Mouse (Mus musculus): ENCODE data around the gene 9130409I23Rik. TPM values are rescaled to one million over a fixed set of nuclear protein-coding genes. Genes with fewer than 3 reads are reported as not detected.

9130409I23Rik gene
- polyA plus RNA-seq, 1 experiment from 2014 or later, result not detected

DNA sequence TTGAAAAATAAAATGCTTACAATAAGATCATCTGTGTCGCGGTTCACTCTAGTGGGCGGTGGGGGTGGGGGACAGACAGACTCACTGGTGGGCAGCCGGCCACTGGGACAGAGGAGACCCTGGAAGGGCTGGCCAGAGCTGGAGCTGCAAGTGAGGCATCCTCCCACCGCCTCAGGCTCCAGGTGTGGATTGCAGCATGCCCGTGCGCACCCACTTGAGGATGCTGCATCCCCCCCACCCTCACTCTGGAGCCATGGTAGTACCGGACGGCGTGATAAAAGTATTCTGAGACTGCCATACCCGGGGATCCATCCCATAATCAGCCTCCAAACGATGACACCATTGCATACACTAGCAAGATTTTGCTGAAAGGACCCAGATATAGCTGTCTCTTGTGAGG, 39.0 kb downstream of the 9130409I23Rik start:
- Histone ChIP-seq H3K9ac (ENCODE audit: low read depth, low read length) (no peak overlapping the region), H3K27ac (ENCODE audit: low read depth, low read length) (no peak overlapping the region), H3K27me3 (ENCODE audit: control insufficient read depth, insufficient read depth, low read length) (no peaks in the 10 kb centered on the region), H3K9me3 (ENCODE audit: control insufficient read depth, low read length) (no peaks in the 10 kb centered on the region), H3K4me1 (replicated peaks; ENCODE audit: control insufficient read depth, insufficient read depth, low read length) (no peaks in the 10 kb centered on the region), H3K4me3 (ENCODE audit: low read depth, low read length) (no peak overlapping the region), H3K4me2 (replicated peaks; ENCODE audit: low read depth, low read length) (no peak overlapping the region), H3K36me3 (ENCODE audit: control insufficient read depth, insufficient read depth, low read length) (0 out of 2 replicates have a peak, but pooled peaks cover 7% of the 10 kb centered on the region)
- WGBS, result 79% methylated on average over 12 of the region's 12 CpGs
- ATAC-seq (ENCODE audit: low FRiP score) (no peak), DNase-seq (ENCODE audit: low spot score) (no peak)

Other genes starting within 250 kb of the 9130409I23Rik start
- 3,542 and 3,682 TPM in 2 replicates for gene H3f3a, start 237.3 kb upstream of the 9130409I23Rik start, polyA plus RNA-seq (2014; fragmentation: Nextera tagmentation; extraction: Ambion mirVana)
- gene Sde2, start 200.1 kb upstream of the 9130409I23Rik start, polyA plus RNA-seq (2014; fragmentation: Nextera tagmentation; extraction: Ambion mirVana), result 33.8 and 34.7 TPM in 2 replicates
- not detected in 2 replicates for gene Lefty2, start 158.1 kb upstream of the 9130409I23Rik start, polyA plus RNA-seq (2014; fragmentation: Nextera tagmentation; extraction: Ambion mirVana)
- gene Pycr2, start 146.9 kb upstream of the 9130409I23Rik start, polyA plus RNA-seq (2014; fragmentation: Nextera tagmentation; extraction: Ambion mirVana), result 81.2 and 88.5 TPM in 2 replicates
- 0.39 and 0.90 TPM in 2 replicates for gene Lefty1, start 116.2 kb upstream of the 9130409I23Rik start, polyA plus RNA-seq (2014; fragmentation: Nextera tagmentation; extraction: Ambion mirVana)
- 3.0 and 3.4 TPM in 2 replicates for gene Tmem63a, start 108.9 kb upstream of the 9130409I23Rik start, polyA plus RNA-seq (2014; fragmentation: Nextera tagmentation; extraction: Ambion mirVana)
- 1.5 and 2.2 TPM in 2 replicates for gene Ephx1, start 30.3 kb upstream of the 9130409I23Rik start, polyA plus RNA-seq (2014; fragmentation: Nextera tagmentation; extraction: Ambion mirVana)
- 37.9 and 38.5 TPM in 2 replicates for gene Nvl, start 93.0 kb downstream of the 9130409I23Rik start, polyA plus RNA-seq (2014; fragmentation: Nextera tagmentation; extraction: Ambion mirVana)
- gene Cnih4, start 93.5 kb downstream of the 9130409I23Rik start, polyA plus RNA-seq (2014; fragmentation: Nextera tagmentation; extraction: Ambion mirVana), result 87.9 and 91.1 TPM in 2 replicates
- gene Wdr26, start 160.8 kb downstream of the 9130409I23Rik start, polyA plus RNA-seq (2014; fragmentation: Nextera tagmentation; extraction: Ambion mirVana), result 41.3 and 50.1 TPM in 2 replicates

Data from hindbrain, embryonic 11.5 days (tissue).